Mouse (Mus musculus) limb, embryonic 12.5 days (tissue): Measurements from ENCODE around the gene Tor1b. TPM values are rescaled to one million over a fixed set of nuclear protein-coding genes. Genes with fewer than 3 reads are reported as not detected.
"Not testable (repeated sequence)": the region's sequence is repeated elsewhere in the genome, so short reads cannot be mapped to it uniquely, and the experiment has no call there.

Experiments used
- ATAC-seq: fragments of 200-750 bp; cut with Nextera tagmentation; 2 replicates; pipeline ENCODE4 v1.8.0; 2017; ENCODE audit warnings: low read depth, moderate TSS enrichment; ENCODE audit not compliant: insufficient number of reproducible peaks, insufficient read depth, low FRiP score, low TSS enrichment
- H3K27ac ChIP-seq: fragments of 300-500 bp; sonication (generic); 2 replicates; pipeline ENCODE4 v1.5.1; 2016; ENCODE audit warnings: mild to moderate bottlenecking, moderate library complexity
- H3K27me3 ChIP-seq: fragments of 300-500 bp; sonication (generic); 2 replicates; pipeline ENCODE4 v1.6.1; 2016; ENCODE audit warnings: mild to moderate bottlenecking, moderate library complexity
- H3K36me3 ChIP-seq: fragments of 300-500 bp; sonication (generic); 2 replicates; pipeline ENCODE4 v1.6.1; 2016; ENCODE audit warnings: mild to moderate bottlenecking, moderate library complexity
- H3K4me1 ChIP-seq: fragments of 300-500 bp; sonication (generic); replicated peaks from 2 replicates; pipeline ENCODE4 v1.6.1; 2016
- H3K4me2 ChIP-seq: fragments of 300-500 bp; sonication (generic); 2 replicates; pipeline ENCODE4 v1.6.1; 2016; ENCODE audit warnings: mild to moderate bottlenecking, moderate library complexity
- H3K4me3 ChIP-seq: fragments of 300-500 bp; sonication (generic); replicated peaks from 2 replicates; pipeline ENCODE4 v1.5.1; 2016; ENCODE audit warnings: mild to moderate bottlenecking
- H3K9ac ChIP-seq: fragments of 300-500 bp; sonication (generic); replicated peaks from 2 replicates; pipeline ENCODE4 v1.6.1; 2016; ENCODE audit warnings: mild to moderate bottlenecking, moderate library complexity
- H3K9me3 ChIP-seq: fragments of 300-500 bp; sonication (generic); 2 replicates; pipeline ENCODE4 v1.6.1; 2016; ENCODE audit warnings: mild to moderate bottlenecking, moderate library complexity
- WGBS: fragments of 180-500 bp; shearing (Covaris S2); methylation state at CpG from one replicate; pipeline ENCODE4 v1.1.7; 2016; 5-methylcytosine and 5-hydroxymethylcytosine counted together
- polyA plus RNA-seq: library from polyadenylated mRNA; unstranded; fragments of >200 nt; fragmentation: Nextera tagmentation; extraction: Ambion mirVana; gene quantifications from 2 replicates; pipeline ENCODE4 v1.2.1, GENCODE M21; 2016

Gene Tor1b
- polyA plus RNA-seq, result 30.7 and 32.0 TPM in 2 replicates

DNA sequence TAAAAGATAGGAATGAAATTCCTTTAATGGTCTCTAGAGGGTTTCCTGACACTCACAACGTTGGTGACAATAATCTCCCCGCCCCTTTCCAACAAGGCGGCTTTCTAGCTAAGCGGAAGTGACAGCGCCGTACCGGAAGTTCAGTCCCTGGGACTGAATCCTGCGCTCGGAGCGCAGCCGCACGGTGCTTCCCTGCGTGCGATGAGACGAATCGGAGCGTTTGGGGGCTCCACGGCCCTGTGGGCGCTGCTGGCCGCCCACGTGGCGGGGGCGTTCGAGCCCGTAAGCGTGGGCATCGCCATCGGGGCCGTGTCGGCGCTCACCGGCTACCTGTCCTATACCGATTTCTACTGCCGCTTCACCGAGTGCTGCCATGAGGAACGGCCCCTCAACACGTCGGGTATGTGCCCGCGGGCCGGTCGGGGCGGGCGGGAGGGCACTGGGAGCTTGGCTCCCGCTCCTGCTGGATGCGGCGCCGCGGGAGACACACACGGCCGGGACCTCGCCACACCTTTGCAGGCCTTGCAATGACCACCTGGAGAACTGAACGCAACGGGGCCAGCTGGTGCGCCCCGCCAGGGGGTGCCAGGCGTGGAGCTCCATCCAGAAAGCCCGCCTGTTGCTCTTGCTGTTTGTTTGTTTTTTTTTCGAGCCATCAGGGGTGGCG, at the start of gene Tor1b:
Gene Tor1b, plus strand, starts transcription at position 136 of the 667 bp plus-strand sequence.
- Histone ChIP-seq H3K27ac (peak within 1 kb of the TSS; percentile 87), H3K4me1 (peaks cover 27% of the 10 kb centered on the region), H3K4me3 (peak within 1 kb of the TSS; percentile 91), H3K4me2 (peak within 1 kb of the TSS; percentile 89), H3K9ac (peak within 1 kb of the TSS; percentile 78), H3K27me3 (no peaks in the 10 kb centered on the region), H3K36me3 (peaks cover 34% of the 10 kb centered on the region), H3K9me3 (no peaks in the 10 kb centered on the region)
- WGBS, result under 1% methylated on average over 60 of the region's 60 CpGs
- peak; percentile 66; the same call in 1 of the 2 replicates for ATAC-seq

DNA sequence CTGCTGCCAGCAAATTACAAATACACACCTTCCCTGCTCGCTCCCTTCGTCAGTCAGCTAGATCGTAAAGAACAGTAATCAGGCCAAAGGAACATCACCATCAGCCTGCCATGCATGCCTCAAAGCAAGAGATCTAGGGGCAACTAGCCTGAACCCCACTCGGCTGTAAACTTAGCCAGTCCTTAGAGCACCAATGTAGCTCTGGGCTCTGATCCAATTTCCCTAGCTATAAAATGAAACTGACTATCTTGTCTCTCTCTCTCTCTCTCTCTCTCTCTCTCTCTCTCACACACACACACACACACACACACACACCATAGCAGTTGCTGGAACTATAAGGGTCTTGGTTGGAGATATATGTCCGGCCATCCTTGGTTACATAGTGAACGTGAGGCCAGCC, 48.5 kb upstream of the Tor1b start:
- Histone ChIP-seq H3K4me1 (peaks cover 28% of the 10 kb centered on the region), H3K36me3 (no peaks in the 10 kb centered on the region), H3K4me3 (no peak overlapping the region), H3K27ac (no peak overlapping the region), H3K27me3 (no peaks in the 10 kb centered on the region), H3K9me3 (no peaks in the 10 kb centered on the region), H3K9ac (no peak overlapping the region), H3K4me2 (no peak overlapping the region)
- WGBS, result 73% methylated on average over 6 of the region's 6 CpGs
- no peak for ATAC-seq

DNA sequence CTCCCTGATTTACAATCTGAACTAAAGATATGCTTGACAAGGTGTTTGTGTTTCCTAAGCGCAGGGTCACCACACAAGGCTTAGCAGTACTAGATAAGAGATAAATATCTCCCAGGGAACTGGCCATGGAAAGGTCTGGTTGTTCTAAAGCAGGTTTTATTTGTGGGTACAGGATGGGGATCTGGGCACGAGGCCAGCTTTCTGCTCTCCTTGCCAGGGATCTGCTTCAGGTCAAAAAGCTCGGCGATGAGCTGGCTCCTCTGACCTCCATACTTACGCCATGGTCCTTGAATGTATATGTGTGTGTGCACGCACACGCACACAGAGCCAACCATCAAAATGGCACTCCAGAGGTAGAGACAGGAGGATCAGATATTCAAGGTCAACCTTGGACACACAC, 47.8 kb upstream of the Tor1b start:
- no peak overlapping the region for H3K4me2 ChIP-seq
- no peak overlapping the region for H3K9ac ChIP-seq
- H3K4me3 ChIP-seq, result no peak overlapping the region
- H3K27me3 ChIP-seq, result no peaks in the 10 kb centered on the region
- H3K36me3 ChIP-seq, result no peaks in the 10 kb centered on the region
- peaks cover 28% of the 10 kb centered on the region for H3K4me1 ChIP-seq
- H3K27ac ChIP-seq, result no peak overlapping the region
- 75% methylated on average over 7 of the region's 7 CpGs for WGBS
- no peaks in the 10 kb centered on the region for H3K9me3 ChIP-seq
- ATAC-seq, result no peak

DNA sequence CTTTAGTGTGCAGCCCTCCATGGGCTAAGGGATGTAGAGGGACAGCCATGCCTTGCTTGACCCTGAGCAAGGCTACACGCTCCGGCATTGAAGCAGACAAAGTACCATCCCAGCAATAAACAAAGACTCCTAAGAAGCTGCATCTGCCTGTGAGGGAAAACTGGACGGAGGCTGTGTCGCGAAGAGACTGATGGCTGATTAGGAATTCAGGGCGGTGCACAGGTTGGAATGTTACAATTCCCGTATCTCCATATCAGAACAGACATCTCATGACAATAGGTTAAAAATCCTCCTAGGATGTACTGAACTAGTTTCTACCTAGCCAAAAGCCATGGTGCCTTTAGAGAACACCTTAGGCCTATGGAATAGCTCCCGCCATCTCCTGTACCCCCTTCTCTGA, 46.9 kb upstream of the Tor1b start:
- Histone ChIP-seq H3K9ac (no peak overlapping the region), H3K4me1 (peaks cover 27% of the 10 kb centered on the region), H3K27ac (no peak overlapping the region), H3K4me2 (no peak overlapping the region), H3K27me3 (no peaks in the 10 kb centered on the region), H3K9me3 (no peaks in the 10 kb centered on the region), H3K4me3 (no peak overlapping the region), H3K36me3 (no peaks in the 10 kb centered on the region)
- WGBS, result 88% methylated on average over 8 of the region's 8 CpGs
- ATAC-seq, result no peak

DNA sequence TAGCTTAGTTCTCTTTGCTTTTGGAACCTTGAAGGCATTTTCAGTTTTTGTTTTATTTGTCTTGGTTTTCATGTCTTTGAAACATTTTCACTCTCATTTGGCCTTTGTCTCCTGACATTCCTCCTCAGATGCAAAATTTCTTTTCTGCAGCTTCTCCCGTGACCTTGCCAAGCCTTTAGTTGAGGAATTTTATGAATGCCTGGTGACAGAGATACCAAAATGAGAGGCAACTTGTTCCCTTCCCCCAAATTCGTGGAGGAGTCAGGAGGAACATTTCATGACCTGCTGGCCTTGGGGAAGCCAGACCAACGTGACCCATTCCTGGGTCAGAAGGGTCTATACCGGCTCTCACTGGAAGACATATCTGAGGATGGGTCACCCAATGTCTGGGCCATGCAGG, 46.1 kb upstream of the Tor1b start:
- no peaks in the 10 kb centered on the region for H3K27me3 ChIP-seq
- no peak overlapping the region for H3K9ac ChIP-seq
- no peaks in the 10 kb centered on the region for H3K36me3 ChIP-seq
- peaks cover 20% of the 10 kb centered on the region for H3K4me1 ChIP-seq
- H3K9me3 ChIP-seq, result no peaks in the 10 kb centered on the region
- no peak for ATAC-seq
- H3K4me3 ChIP-seq, result no peak overlapping the region
- WGBS, result 80% methylated on average over 4 of the region's 4 CpGs
- no peak overlapping the region for H3K27ac ChIP-seq
- H3K4me2 ChIP-seq, result no peak overlapping the region

DNA sequence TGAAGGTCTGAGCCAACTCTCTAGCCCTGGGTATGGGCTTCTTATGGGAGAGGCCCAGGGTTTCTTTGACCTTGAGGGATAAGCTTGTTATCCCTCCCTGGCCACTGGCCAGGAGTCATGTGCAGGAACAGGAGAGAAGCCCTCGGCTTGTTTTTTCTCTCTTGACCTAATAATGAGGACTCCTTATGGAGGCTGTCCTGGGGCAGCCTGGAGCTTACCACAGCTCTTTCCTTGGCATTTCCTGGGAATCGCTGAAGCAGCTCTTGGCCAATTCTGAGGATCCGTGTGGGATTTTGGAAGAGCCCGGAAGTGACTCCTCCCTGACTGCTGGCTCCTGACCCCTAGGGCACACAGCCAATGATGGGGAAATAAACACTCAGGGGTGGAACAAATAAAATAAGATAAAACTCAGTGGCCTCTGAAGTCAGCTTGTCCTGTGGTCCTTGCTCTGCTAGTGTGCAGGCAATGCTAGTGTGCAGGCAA, 40.4 kb upstream of the Tor1b start:
- 56% methylated on average over 4 of the region's 4 CpGs for WGBS
- no peak overlapping the region for H3K9ac ChIP-seq
- H3K9me3 ChIP-seq, result no peaks in the 10 kb centered on the region
- no peak overlapping the region for H3K4me2 ChIP-seq
- H3K27me3 ChIP-seq, result no peaks in the 10 kb centered on the region
- H3K4me3 ChIP-seq, result no peak overlapping the region
- H3K27ac ChIP-seq, result no peak overlapping the region
- no peak for ATAC-seq
- H3K36me3 ChIP-seq, result no peaks in the 10 kb centered on the region
- peaks cover 13% of the 10 kb centered on the region for H3K4me1 ChIP-seq

DNA sequence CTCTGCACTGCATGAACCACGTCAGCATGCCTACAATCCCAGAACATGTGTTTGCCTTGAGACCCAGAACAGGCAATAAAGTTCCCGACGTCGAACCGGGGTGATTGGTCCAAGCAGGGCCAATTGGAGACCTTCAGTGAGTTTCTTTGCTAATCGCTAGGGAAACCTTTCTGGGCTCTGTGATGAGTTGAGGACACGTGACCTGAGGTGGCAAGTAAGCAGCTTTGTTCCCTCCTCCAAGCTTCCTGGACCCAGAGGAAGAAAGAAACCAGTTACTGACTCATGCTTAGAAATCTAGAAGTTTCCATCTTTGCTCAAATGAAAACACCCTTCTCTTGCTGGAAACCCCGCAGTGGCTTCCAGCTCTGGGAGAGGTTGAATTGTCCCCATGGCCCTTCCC, 39.7 kb upstream of the Tor1b start:
- Histone ChIP-seq H3K9ac (no peak overlapping the region), H3K27ac (no peak overlapping the region), H3K27me3 (no peaks in the 10 kb centered on the region), H3K4me3 (no peak overlapping the region), H3K4me1 (peaks cover 16% of the 10 kb centered on the region), H3K4me2 (no peak overlapping the region), H3K9me3 (no peaks in the 10 kb centered on the region), H3K36me3 (no peaks in the 10 kb centered on the region)
- ATAC-seq, result no peak
- 74% methylated on average over 8 of the region's 8 CpGs for WGBS

DNA sequence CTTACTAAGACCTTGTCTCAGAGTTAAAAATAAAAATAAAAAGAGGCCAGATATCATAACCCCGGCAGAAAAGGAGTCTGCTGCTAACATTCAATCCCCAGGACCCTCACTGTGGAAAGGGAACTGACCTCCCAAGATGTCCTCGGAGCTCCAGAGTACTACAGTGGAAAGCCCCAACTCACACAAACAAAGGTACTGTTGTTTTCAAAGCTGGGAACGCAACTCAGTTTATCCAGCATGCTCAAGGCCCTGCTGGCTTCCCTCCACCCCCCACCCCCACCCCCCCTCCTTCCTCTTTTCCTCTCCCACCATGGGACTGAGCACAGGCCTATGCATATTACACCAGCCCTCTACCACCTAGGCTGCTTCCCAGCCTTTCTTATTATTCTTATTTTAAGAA, 37.9 kb upstream of the Tor1b start:
- 67% methylated on average over 3 of the region's 3 CpGs for WGBS
- peak; percentile 53; the same call in 1 of the 2 replicates for ATAC-seq

DNA sequence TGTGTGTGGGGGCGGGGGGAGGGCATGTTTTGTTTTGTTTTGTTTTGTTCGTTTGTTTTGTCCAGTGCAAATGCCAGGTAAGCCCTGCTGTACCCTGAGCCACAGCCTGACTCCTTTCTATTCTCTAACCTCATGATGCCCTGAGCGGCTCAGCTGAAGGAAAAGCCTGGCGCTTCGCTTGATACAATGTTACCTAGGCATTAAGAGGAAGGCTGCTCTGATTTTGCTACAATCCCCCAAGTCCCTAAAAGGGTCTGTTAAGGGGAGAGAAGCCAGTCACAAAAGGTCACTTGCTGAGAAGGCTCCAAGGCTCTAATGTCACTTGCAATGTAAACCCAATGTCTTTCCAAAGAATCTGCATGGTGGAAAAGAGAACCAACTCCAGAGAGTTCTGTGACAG, 37.4 kb upstream of the Tor1b start:
- peaks cover 28% of the 10 kb centered on the region for H3K4me1 ChIP-seq
- no peaks in the 10 kb centered on the region for H3K36me3 ChIP-seq
- peak overlapping the region; percentile 83 for H3K27ac ChIP-seq
- whole genome bisulfite sequencing, result 80% methylated on average over 5 of the region's 5 CpGs
- ATAC-seq, result no peak
- no peaks in the 10 kb centered on the region for H3K27me3 ChIP-seq
- no peak overlapping the region for H3K4me2 ChIP-seq
- H3K9ac ChIP-seq, result no peak overlapping the region
- H3K9me3 ChIP-seq, result no peaks in the 10 kb centered on the region
- H3K4me3 ChIP-seq, result no peak overlapping the region

More for the DNA sequence above, 37.9 kb upstream of the Tor1b start:
- H3K9me3 ChIP-seq, result no peaks in the 10 kb centered on the region
- H3K4me3 ChIP-seq, result no peak overlapping the region
- H3K27ac ChIP-seq, result peak overlapping the region; percentile 83
- no peak overlapping the region for H3K4me2 ChIP-seq
- no peaks in the 10 kb centered on the region for H3K27me3 ChIP-seq
- peaks cover 28% of the 10 kb centered on the region for H3K4me1 ChIP-seq
- H3K36me3 ChIP-seq, result no peaks in the 10 kb centered on the region
- no peak overlapping the region for H3K9ac ChIP-seq

DNA sequence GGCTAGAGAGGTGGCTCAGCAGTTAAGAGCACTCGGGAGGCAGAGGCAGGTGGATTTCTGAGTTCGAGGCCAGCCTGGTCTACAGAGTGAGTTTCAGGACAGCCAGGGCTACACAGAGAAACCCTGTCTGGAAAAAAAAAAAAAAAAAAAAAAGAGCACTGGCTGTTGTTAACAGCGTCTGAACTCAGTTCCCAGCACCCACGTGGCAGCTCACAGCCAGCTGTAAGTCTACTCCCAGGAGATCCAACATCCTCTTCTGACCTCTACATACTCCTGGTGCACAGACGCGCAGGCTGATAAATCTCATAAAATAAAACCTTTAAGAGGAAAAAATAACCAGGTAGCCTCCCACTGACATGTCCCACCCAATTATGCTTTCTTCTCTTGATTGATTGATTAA, 36.8 kb upstream of the Tor1b start:
- ATAC-seq, H3K9me3 ChIP-seq, H3K9ac ChIP-seq, H3K36me3 ChIP-seq, H3K4me2 ChIP-seq, H3K4me3 ChIP-seq, H3K27ac ChIP-seq, H3K27me3 ChIP-seq: not testable (repeated sequence)
- H3K4me1 ChIP-seq, result peaks cover 28% of the 10 kb centered on the region
- 68% methylated on average over 6 of the region's 6 CpGs for WGBS

DNA sequence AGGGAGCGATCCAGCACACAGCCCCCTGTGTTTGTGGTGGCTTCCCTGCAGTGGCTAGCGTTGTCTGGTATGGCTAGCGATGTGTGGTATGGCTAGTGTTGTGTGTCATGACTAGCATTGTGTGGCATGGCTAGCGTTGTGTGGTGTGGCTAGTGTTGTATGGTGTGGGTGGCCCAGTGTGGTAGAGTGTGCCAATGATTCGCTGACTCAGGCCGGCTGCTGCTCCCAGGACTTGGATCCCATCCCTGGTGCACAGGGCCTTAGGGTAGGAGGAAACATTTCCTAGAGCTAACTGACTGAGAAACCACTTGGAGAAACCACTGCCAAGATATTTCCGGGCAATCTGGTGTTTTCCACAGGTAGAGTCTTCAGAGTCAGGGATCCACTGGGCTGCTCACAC, 35.1 kb upstream of the Tor1b start:
- Histone ChIP-seq H3K27me3 (no peaks in the 10 kb centered on the region), H3K4me2 (no peak overlapping the region), H3K27ac (no peak overlapping the region), H3K36me3 (no peaks in the 10 kb centered on the region), H3K4me3 (no peak overlapping the region), H3K4me1 (peaks cover 21% of the 10 kb centered on the region), H3K9me3 (no peaks in the 10 kb centered on the region), H3K9ac (no peak overlapping the region)
- ATAC-seq, result no peak
- WGBS, result 87% methylated on average over 7 of the region's 7 CpGs

DNA sequence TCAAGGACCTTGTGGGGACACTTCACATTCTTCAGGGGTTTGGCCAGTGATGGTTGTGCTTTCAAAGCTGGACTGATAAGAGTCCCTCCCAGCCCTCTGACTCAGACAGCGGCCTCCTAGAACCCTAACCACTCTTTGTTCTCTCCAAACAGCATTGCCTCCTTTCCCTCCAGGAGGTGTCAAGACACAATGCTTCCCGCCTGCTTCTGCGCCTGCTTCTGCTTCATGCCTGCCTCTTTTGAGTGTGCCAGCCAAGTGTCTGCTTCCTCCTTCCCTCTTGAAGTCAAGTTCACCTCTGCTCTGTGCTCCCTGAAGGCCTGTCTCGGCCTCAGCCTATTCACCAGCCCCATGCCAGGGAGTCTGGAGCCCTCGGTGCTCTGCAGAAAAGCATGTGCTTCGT, 34.6 kb upstream of the Tor1b start:
- no peak overlapping the region for H3K4me2 ChIP-seq
- WGBS, result 69% methylated on average over 6 of the region's 6 CpGs
- no peak overlapping the region for H3K9ac ChIP-seq
- no peaks in the 10 kb centered on the region for H3K9me3 ChIP-seq
- H3K4me1 ChIP-seq, result peaks cover 21% of the 10 kb centered on the region
- no peaks in the 10 kb centered on the region for H3K36me3 ChIP-seq
- no peak overlapping the region for H3K4me3 ChIP-seq
- ATAC-seq, result no peak
- H3K27me3 ChIP-seq, result no peaks in the 10 kb centered on the region
- H3K27ac ChIP-seq, result peak overlapping the region; percentile 64
